Mouse (Mus musculus): ENCODE measurements at regions not wholly inside any gene's neighbourhood (a gene's known extent, or its start where the extent isn't known, plus 50 kb on each side); places are given as distances from the start of the nearest gene placed in this dataset.

GRCm38 (mm10) chr1:164508106-164508505, 50.0 kb upstream of the Atp1b1 start:
- TF ChIP-seq CTCF (IDR thresholded peaks at IDR 0.05; ENCODE audit: low read depth): no peak
- no peak for TF ChIP-seq EP300 (IDR thresholded peaks at IDR 0.05; ENCODE audit: low read depth)
